Mouse (Mus musculus) right cerebral cortex, postnatal 36 days (tissue): ENCODE results near the gene Pou4f1.

ENCODE experiments used
- DNase-seq, 2 experiments: peaks; one replicate each; pipeline ENCODE4 v3.0.0; 2022; ENCODE audit warnings: low spot score in 2 of 2, mixed read lengths in 1 of 2

The Pou4f1 gene

GRCm38 (mm10) chr14:104456976-104457375 lies 10.8 kb downstream of the Pou4f1 start:
- DNase-seq, result no peak

DNA sequence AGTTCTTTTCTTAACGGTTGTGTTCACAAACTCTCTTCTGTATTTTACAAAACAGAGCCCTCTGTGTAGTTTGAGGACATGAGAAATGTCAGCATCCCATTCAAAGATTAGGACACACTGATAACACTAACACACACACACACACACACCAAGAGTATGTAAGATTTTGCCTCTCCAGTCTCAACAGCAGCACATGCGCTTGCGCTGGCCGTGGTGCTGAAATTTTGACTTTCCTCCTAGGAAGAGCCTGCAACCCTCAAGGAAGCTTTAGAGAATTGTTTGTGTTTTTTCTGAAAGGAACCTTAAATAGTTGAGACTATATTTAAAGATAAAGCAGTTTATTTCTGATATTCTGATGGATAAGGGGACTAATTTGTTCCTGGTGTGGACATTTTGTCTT lies 14.0 kb downstream of the Pou4f1 start:
- DNase-seq, result no peak

- DNase-seq, result no peak
These were observed 33.5 kb downstream of the Pou4f1 start for GRCm38 (mm10) chr14:104434293-104434692.

GRCm38 (mm10) chr14:104430819-104431218 lies 37.0 kb downstream of the Pou4f1 start:
- no peak for DNase-seq

DNA sequence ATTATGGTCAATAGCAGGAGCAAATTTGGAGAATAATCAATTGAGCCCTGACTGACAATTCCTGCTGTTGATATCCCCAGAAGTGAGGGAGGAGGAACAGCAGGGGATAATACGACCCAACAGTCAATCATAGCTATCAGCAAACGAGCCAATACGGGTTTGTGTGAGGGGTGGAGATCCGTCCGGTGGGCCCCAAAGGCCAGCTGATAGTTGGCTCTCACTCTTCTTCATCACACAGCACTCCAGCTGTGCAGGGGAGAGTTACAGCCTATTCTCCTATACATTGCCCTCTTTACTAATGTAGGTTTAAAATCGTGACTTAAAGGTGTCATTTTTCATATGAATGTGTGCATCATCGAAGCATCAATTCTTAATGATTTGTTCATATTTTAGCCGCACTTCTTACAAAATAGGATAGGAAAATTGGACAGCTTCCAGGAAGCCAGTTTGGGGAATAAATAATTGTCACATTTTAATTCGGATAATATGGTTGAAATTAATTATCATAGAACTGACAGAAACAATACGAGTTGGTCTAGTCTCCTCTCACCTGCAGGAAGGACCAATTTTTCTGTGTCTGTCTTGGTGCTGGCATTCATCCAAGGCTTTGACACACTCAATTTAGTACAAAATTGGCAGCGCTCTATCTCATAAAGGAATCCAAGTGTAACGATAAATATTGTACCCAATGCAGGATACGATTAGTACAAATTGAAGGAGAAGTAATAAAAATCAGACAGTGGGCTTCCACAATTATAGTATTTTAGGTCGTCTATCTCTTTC lies 43.9 kb downstream of the Pou4f1 start:
- DNase-seq, result no peak
